Mouse (Mus musculus): ENCODE measurements around the gene March10. TPM values are rescaled to one million over a fixed set of nuclear protein-coding genes. Genes with fewer than 3 reads are reported as not detected.

Gene March10
- total RNA-seq, 1 experiment = 0.22 TPM

DNA sequence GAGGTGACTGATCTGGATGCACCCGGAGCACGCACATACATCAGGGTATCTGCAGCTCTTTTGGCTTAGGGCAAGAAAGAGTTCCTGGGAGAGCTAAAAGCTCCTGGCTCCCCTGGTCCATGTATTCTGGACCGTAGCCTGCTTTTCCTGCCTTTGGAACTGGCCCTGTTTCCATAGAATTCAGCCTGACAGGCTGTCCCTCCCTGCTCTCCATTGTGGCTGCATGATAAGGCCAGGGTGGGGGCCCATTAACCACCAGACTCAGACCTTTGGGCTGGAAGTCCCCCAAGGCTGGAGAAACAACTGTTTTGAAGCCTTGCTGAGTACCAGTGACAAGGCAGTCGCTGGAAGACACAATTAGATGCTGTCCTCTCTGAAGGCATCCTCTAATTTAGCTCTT is 13.0 kb upstream of the March10 start:
- no peak for TF ChIP-seq MAFK (IDR thresholded peaks at IDR 0.05; ENCODE audit: insufficient read depth, low read depth, low read length)
- TF ChIP-seq HCFC1 (IDR thresholded peaks at IDR 0.05; ENCODE audit: borderline replicate concordance, insufficient read depth, low read length) = no peak
- TF ChIP-seq ZC3H11A (IDR thresholded peaks at IDR 0.05; ENCODE audit: borderline replicate concordance, low read depth, low read length) = no peak
- TF ChIP-seq ZNF384 (IDR thresholded peaks at IDR 0.05; ENCODE audit: low read depth, low read length) = no peak
- no peak for TF ChIP-seq CHD2 (IDR thresholded peaks at IDR 0.05; ENCODE audit: low read depth, low read length)
- Histone ChIP-seq H3K9ac (ENCODE audit: insufficient read depth, low read depth, low read length, poor library complexity, severe bottlenecking) (no peak overlapping the region), H3K27ac (ENCODE audit: insufficient read depth, low read depth, low read length, poor library complexity, severe bottlenecking) (no peak overlapping the region), H3K9me3 (ENCODE audit: control insufficient read depth, insufficient read depth, low read depth, low read length) (no peaks in the 10 kb centered on the region), H3K4me3 (ENCODE audit: insufficient read depth in 1 of 2, low read depth in 1 of 2, low read length in 2 of 2, poor library complexity in 1 of 2, severe bottlenecking in 1 of 2) (no peak overlapping the region), H3K4me1 (ENCODE audit: control insufficient read depth in 2 of 2, insufficient read depth in 2 of 2, low read length in 2 of 2, poor library complexity in 1 of 2) (no peaks in the 10 kb centered on the region), H3K36me3 (ENCODE audit: control insufficient read depth, insufficient read depth, low read length, poor library complexity, severe bottlenecking) (no peaks in the 10 kb centered on the region)
- no peak for DNase-seq (ENCODE audit: low read depth, low spot score)
- in situ Hi-C loops (cut with MboI; ENCODE audit: low sequenced_read_pairs in 2 of 2, unreplicated experiment in 2 of 2) = no loop called here

- no peak for DNase-seq (ENCODE audit: low read depth, low spot score)
- in situ Hi-C loops (cut with MboI; ENCODE audit: low sequenced_read_pairs in 2 of 2, unreplicated experiment in 2 of 2) = no loop called here
- TF ChIP-seq MAFK (IDR thresholded peaks at IDR 0.05; ENCODE audit: insufficient read depth, low read depth, low read length) (no peak), ZNF384 (IDR thresholded peaks at IDR 0.05; ENCODE audit: low read depth, low read length) (no peak), ZC3H11A (IDR thresholded peaks at IDR 0.05; ENCODE audit: borderline replicate concordance, low read depth, low read length) (no peak), CHD2 (IDR thresholded peaks at IDR 0.05; ENCODE audit: low read depth, low read length) (no peak)
- no peaks in the 10 kb centered on the region for H3K9me3 ChIP-seq (ENCODE audit: control insufficient read depth, insufficient read depth, low read depth, low read length)
- no peak overlapping the region for H3K9ac ChIP-seq (ENCODE audit: insufficient read depth, low read depth, low read length, poor library complexity, severe bottlenecking)
- no peaks in the 10 kb centered on the region for H3K4me1 ChIP-seq (ENCODE audit: control insufficient read depth in 2 of 2, insufficient read depth in 2 of 2, low read length in 2 of 2, poor library complexity in 1 of 2)
- H3K27ac ChIP-seq (ENCODE audit: insufficient read depth, low read depth, low read length, poor library complexity, severe bottlenecking) = no peak overlapping the region
- H3K4me3 ChIP-seq (ENCODE audit: insufficient read depth in 1 of 2, low read depth in 1 of 2, low read length in 2 of 2, poor library complexity in 1 of 2, severe bottlenecking in 1 of 2) = no peak overlapping the region
- H3K36me3 ChIP-seq (ENCODE audit: control insufficient read depth, insufficient read depth, low read length, poor library complexity, severe bottlenecking) = no peaks in the 10 kb centered on the region
Measured at GRCm38 (mm10) chr11:105469091-105469507, 12.6 kb upstream of the March10 start.

DNA sequence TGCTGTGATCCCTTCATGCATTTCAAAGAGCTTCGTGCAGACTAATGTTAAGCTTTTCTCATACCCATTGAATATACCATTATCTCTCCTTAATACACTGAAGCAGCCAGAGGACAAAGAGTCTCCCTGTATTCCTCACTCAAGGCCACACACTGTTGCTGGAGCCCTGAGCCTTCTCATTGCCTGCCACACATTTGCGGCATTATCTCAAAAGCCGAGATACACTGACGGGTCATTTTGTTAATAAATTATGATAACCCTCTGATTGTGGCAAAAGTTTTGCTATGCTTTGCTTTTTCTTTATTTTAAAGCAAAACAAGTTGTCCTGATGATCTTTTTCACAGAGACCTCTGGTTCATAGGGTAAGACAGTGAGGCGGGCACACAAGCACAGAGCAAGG is 11.9 kb upstream of the March10 start:
- no peak overlapping the region for H3K9ac ChIP-seq (ENCODE audit: insufficient read depth, low read depth, low read length, poor library complexity, severe bottlenecking)
- H3K4me3 ChIP-seq (ENCODE audit: insufficient read depth in 1 of 2, low read depth in 1 of 2, low read length in 2 of 2, poor library complexity in 1 of 2, severe bottlenecking in 1 of 2) = no peak overlapping the region
- H3K36me3 ChIP-seq (ENCODE audit: control insufficient read depth, insufficient read depth, low read length, poor library complexity, severe bottlenecking) = no peaks in the 10 kb centered on the region
- in situ Hi-C loops (cut with MboI; ENCODE audit: low sequenced_read_pairs in 2 of 2, unreplicated experiment in 2 of 2) = no loop called here
- TF ChIP-seq CHD2 (IDR thresholded peaks at IDR 0.05; ENCODE audit: low read depth, low read length) = no peak
- no peak for TF ChIP-seq MAFK (IDR thresholded peaks at IDR 0.05; ENCODE audit: insufficient read depth, low read depth, low read length)
- TF ChIP-seq ZNF384 (IDR thresholded peaks at IDR 0.05; ENCODE audit: low read depth, low read length) = no peak
- TF ChIP-seq ZC3H11A (IDR thresholded peaks at IDR 0.05; ENCODE audit: borderline replicate concordance, low read depth, low read length) = no peak
- H3K27ac ChIP-seq (ENCODE audit: insufficient read depth, low read depth, low read length, poor library complexity, severe bottlenecking) = no peak overlapping the region
- no peaks in the 10 kb centered on the region for H3K4me1 ChIP-seq (ENCODE audit: control insufficient read depth in 2 of 2, insufficient read depth in 2 of 2, low read length in 2 of 2, poor library complexity in 1 of 2)
- no peak for DNase-seq (ENCODE audit: low read depth, low spot score)
- H3K9me3 ChIP-seq (ENCODE audit: control insufficient read depth, insufficient read depth, low read depth, low read length) = no peaks in the 10 kb centered on the region

DNA sequence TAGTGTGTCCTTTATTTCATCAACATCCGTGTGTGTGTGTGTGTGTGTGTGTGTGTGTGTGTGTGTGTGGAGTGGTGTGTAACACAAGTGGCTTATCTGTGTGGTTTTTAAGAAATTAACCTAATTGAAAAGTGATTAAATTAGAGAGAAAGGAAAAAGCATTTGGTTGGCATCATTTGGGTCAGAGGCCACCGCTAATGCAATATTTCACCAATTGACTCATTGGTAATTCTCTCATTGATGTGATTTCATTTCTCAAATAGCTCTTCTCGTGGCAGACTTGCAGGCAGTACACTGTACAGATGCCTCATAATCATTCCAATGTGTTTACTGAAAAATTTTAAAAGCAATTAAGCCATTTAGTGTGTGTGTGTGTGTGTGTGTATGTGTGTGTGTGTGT is 11.3 kb upstream of the March10 start:
- H3K4me1 ChIP-seq (ENCODE audit: control insufficient read depth in 2 of 2, insufficient read depth in 2 of 2, low read length in 2 of 2, poor library complexity in 1 of 2) = no peaks in the 10 kb centered on the region
- in situ Hi-C loops (cut with MboI; ENCODE audit: low sequenced_read_pairs in 2 of 2, unreplicated experiment in 2 of 2) = no loop called here
- DNase-seq (ENCODE audit: low read depth, low spot score) = no peak
- H3K36me3 ChIP-seq (ENCODE audit: control insufficient read depth, insufficient read depth, low read length, poor library complexity, severe bottlenecking) = no peaks in the 10 kb centered on the region
- H3K27ac ChIP-seq (ENCODE audit: insufficient read depth, low read depth, low read length, poor library complexity, severe bottlenecking) = no peak overlapping the region
- H3K9me3 ChIP-seq (ENCODE audit: control insufficient read depth, insufficient read depth, low read depth, low read length) = no peaks in the 10 kb centered on the region
- H3K4me3 ChIP-seq (ENCODE audit: insufficient read depth in 1 of 2, low read depth in 1 of 2, low read length in 2 of 2, poor library complexity in 1 of 2, severe bottlenecking in 1 of 2) = no peak overlapping the region
- no peak overlapping the region for H3K9ac ChIP-seq (ENCODE audit: insufficient read depth, low read depth, low read length, poor library complexity, severe bottlenecking)
- no peak for TF ChIP-seq ZNF384 (IDR thresholded peaks at IDR 0.05; ENCODE audit: low read depth, low read length)
- TF ChIP-seq ZC3H11A (IDR thresholded peaks at IDR 0.05; ENCODE audit: borderline replicate concordance, low read depth, low read length) = no peak
- no peak for TF ChIP-seq CHD2 (IDR thresholded peaks at IDR 0.05; ENCODE audit: low read depth, low read length)
- TF ChIP-seq HCFC1 (IDR thresholded peaks at IDR 0.05; ENCODE audit: borderline replicate concordance, insufficient read depth, low read length) = no peak
- no peak for TF ChIP-seq MAFK (IDR thresholded peaks at IDR 0.05; ENCODE audit: insufficient read depth, low read depth, low read length)

DNA sequence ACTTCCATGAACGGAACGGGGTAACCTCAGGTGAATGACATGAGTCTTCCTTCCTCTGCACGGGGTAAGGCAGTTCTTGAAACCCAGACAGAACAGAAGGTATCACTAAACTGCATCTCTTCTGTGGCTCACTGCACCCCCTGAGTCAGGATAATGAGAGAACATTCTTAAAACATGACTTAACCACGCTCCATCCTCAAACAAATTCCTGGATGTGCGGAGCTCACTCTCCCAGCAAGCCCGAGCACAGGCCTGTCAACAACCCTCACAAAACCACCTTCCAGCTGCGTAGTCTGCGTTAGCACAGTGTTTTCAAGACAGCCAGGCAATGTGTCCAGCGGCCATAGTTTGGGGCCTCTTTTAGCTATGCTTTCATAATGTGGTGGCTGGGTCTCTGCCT is 10.7 kb upstream of the March10 start:
- no peak overlapping the region for H3K4me3 ChIP-seq (ENCODE audit: insufficient read depth in 1 of 2, low read depth in 1 of 2, low read length in 2 of 2, poor library complexity in 1 of 2, severe bottlenecking in 1 of 2)
- no peak overlapping the region for H3K9ac ChIP-seq (ENCODE audit: insufficient read depth, low read depth, low read length, poor library complexity, severe bottlenecking)
- no peaks in the 10 kb centered on the region for H3K36me3 ChIP-seq (ENCODE audit: control insufficient read depth, insufficient read depth, low read length, poor library complexity, severe bottlenecking)
- in situ Hi-C loops (cut with MboI; ENCODE audit: low sequenced_read_pairs in 2 of 2, unreplicated experiment in 2 of 2) = no loop called here
- H3K27ac ChIP-seq (ENCODE audit: insufficient read depth, low read depth, low read length, poor library complexity, severe bottlenecking) = no peak overlapping the region
- no peaks in the 10 kb centered on the region for H3K9me3 ChIP-seq (ENCODE audit: control insufficient read depth, insufficient read depth, low read depth, low read length)
- TF ChIP-seq MAFK (IDR thresholded peaks at IDR 0.05; ENCODE audit: insufficient read depth, low read depth, low read length) = no peak
- no peak for TF ChIP-seq CHD2 (IDR thresholded peaks at IDR 0.05; ENCODE audit: low read depth, low read length)
- TF ChIP-seq ZC3H11A (IDR thresholded peaks at IDR 0.05; ENCODE audit: borderline replicate concordance, low read depth, low read length) = no peak
- TF ChIP-seq ZNF384 (IDR thresholded peaks at IDR 0.05; ENCODE audit: low read depth, low read length) = no peak
- H3K4me1 ChIP-seq (ENCODE audit: control insufficient read depth in 2 of 2, insufficient read depth in 2 of 2, low read length in 2 of 2, poor library complexity in 1 of 2) = no peaks in the 10 kb centered on the region
- DNase-seq (ENCODE audit: low read depth, low spot score) = no peak

Measured in ES-E14 (cell line).